Mouse (Mus musculus): ENCODE results near the gene Aox4.

DNA sequence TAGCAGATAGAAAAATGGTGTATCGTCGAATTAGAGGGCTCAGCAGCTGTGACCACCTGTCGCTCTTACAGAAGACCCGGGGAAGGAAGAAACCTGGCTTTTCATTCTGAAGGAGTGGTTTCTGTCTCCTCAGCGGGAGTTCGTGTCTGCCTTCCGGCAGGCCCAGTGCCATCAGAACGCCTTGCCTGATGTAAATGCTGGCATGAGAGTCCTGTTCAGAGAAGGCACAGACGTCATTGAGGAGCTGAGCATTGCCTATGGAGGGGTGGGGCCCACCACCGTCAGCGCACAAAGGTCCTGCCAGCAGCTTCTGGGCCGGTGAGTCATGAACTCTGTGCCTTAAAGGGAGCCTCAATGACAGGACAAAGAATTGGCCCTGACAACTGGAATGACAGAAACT is 94.1 kb downstream of the Aox4 start:
- no peak for TF ChIP-seq CTCF (IDR thresholded peaks at IDR 0.05; ENCODE audit: extremely low read depth, insufficient read depth, low read length)
- no peak for TF ChIP-seq POLR2A (IDR thresholded peaks at IDR 0.05; ENCODE audit: extremely low read depth, insufficient read depth, low read length)
